Mouse (Mus musculus): ENCODE data around the gene Cad. TPM values are rescaled to one million over a fixed set of nuclear protein-coding genes. Genes with fewer than 3 reads are reported as not detected.
A peak's percentile ranks its signal among the peaks of the same experiment; 100 is the strongest.
"Not testable (repeated sequence)": the region's sequence is repeated elsewhere in the genome, so short reads cannot be mapped to it uniquely, and the experiment has no call there.

Cad gene
- 11.2 and 14.0 TPM in 2 replicates for polyA plus RNA-seq (2012; rRNA removed)

GRCm38 (mm10) chr5:31054261-31055215 lies at the start of gene Cad:
TSS of gene Cad (plus strand) at chr5:31054780.
- peak within 1 kb of the TSS; percentile 65 for H3K4me3 ChIP-seq (ENCODE audit: control insufficient read depth, low read depth, low read length)

GRCm38 (mm10) chr5:31012737-31013136 lies 41.8 kb upstream of the Cad start:
- Histone ChIP-seq H3K4me3 (ENCODE audit: control insufficient read depth, low read depth, low read length) (no peak overlapping the region), H3K27me3 (ENCODE audit: control insufficient read depth, insufficient read depth, low read length) (no peaks in the 10 kb centered on the region), H3K36me3 (ENCODE audit: control insufficient read depth, insufficient read depth, low read length) (no peaks in the 10 kb centered on the region), H3K27ac (ENCODE audit: control insufficient read depth, insufficient read depth, low read depth, low read length) (no peak overlapping the region), H3K4me1 (ENCODE audit: control insufficient read depth, insufficient read depth, low read length) (no peaks in the 10 kb centered on the region)
- TF ChIP-seq CTCF (IDR thresholded peaks at IDR 0.05; ENCODE audit: control insufficient read depth, insufficient read depth, insufficient replicate concordance, low read depth, low read length) (no peak), POLR2A (IDR thresholded peaks at IDR 0.05; ENCODE audit: control insufficient read depth, low read depth, low read length) (no peak)

More at GRCm38 (mm10) chr5:31054261-31055215, at the start of gene Cad:
- H3K27me3 ChIP-seq (ENCODE audit: control insufficient read depth, insufficient read depth, low read length), result no peaks in the 10 kb centered on the region
- TF ChIP-seq CTCF (IDR thresholded peaks at IDR 0.05; ENCODE audit: control insufficient read depth, insufficient read depth, insufficient replicate concordance, low read depth, low read length) (no peak), POLR2A (IDR thresholded peaks at IDR 0.05; ENCODE audit: control insufficient read depth, low read depth, low read length) (peak; percentile 52)
- peak within 1 kb of the TSS; percentile 52 for H3K27ac ChIP-seq (ENCODE audit: control insufficient read depth, insufficient read depth, low read depth, low read length)
- no peaks in the 10 kb centered on the region for H3K36me3 ChIP-seq (ENCODE audit: control insufficient read depth, insufficient read depth, low read length)
- peaks cover 12% of the 10 kb centered on the region for H3K4me1 ChIP-seq (ENCODE audit: control insufficient read depth, insufficient read depth, low read length)

- Histone ChIP-seq H3K4me3 (ENCODE audit: control insufficient read depth, low read depth, low read length) (no peak overlapping the region), H3K4me1 (ENCODE audit: control insufficient read depth, insufficient read depth, low read length) (no peaks in the 10 kb centered on the region), H3K27me3 (ENCODE audit: control insufficient read depth, insufficient read depth, low read length) (no peaks in the 10 kb centered on the region), H3K36me3 (ENCODE audit: control insufficient read depth, insufficient read depth, low read length) (no peaks in the 10 kb centered on the region), H3K27ac (ENCODE audit: control insufficient read depth, insufficient read depth, low read depth, low read length) (no peak overlapping the region)
- TF ChIP-seq CTCF (IDR thresholded peaks at IDR 0.05; ENCODE audit: control insufficient read depth, insufficient read depth, insufficient replicate concordance, low read depth, low read length) (no peak), POLR2A (IDR thresholded peaks at IDR 0.05; ENCODE audit: control insufficient read depth, low read depth, low read length) (no peak)
These were observed 38.7 kb upstream of the Cad start for GRCm38 (mm10) chr5:31015913-31016312.

- H3K4me1 ChIP-seq (ENCODE audit: control insufficient read depth, insufficient read depth, low read length); H3K27ac ChIP-seq (ENCODE audit: control insufficient read depth, insufficient read depth, low read depth, low read length); H3K27me3 ChIP-seq (ENCODE audit: control insufficient read depth, insufficient read depth, low read length); H3K4me3 ChIP-seq (ENCODE audit: control insufficient read depth, low read depth, low read length); H3K36me3 ChIP-seq (ENCODE audit: control insufficient read depth, insufficient read depth, low read length): not testable (repeated sequence)
These were observed 32.8 kb upstream of the Cad start for GRCm38 (mm10) chr5:31021790-31022189.

- Histone ChIP-seq H3K27me3 (ENCODE audit: control insufficient read depth, insufficient read depth, low read length) (no peaks in the 10 kb centered on the region), H3K36me3 (ENCODE audit: control insufficient read depth, insufficient read depth, low read length) (no peaks in the 10 kb centered on the region), H3K27ac (ENCODE audit: control insufficient read depth, insufficient read depth, low read depth, low read length) (no peak overlapping the region), H3K4me1 (ENCODE audit: control insufficient read depth, insufficient read depth, low read length) (no peaks in the 10 kb centered on the region), H3K4me3 (ENCODE audit: control insufficient read depth, low read depth, low read length) (no peak overlapping the region)
- no peak for TF ChIP-seq POLR2A (IDR thresholded peaks at IDR 0.05; ENCODE audit: control insufficient read depth, low read depth, low read length)
- TF ChIP-seq CTCF (IDR thresholded peaks at IDR 0.05; ENCODE audit: control insufficient read depth, insufficient read depth, insufficient replicate concordance, low read depth, low read length), result no peak
These were observed 31.9 kb upstream of the Cad start for GRCm38 (mm10) chr5:31022690-31023089.

GRCm38 (mm10) chr5:31023254-31023653 lies 31.3 kb upstream of the Cad start:
- Histone ChIP-seq H3K4me1 (ENCODE audit: control insufficient read depth, insufficient read depth, low read length) (no peaks in the 10 kb centered on the region), H3K27me3 (ENCODE audit: control insufficient read depth, insufficient read depth, low read length) (no peaks in the 10 kb centered on the region), H3K36me3 (ENCODE audit: control insufficient read depth, insufficient read depth, low read length) (no peaks in the 10 kb centered on the region), H3K4me3 (ENCODE audit: control insufficient read depth, low read depth, low read length) (no peak overlapping the region), H3K27ac (ENCODE audit: control insufficient read depth, insufficient read depth, low read depth, low read length) (no peak overlapping the region)
- TF ChIP-seq CTCF (IDR thresholded peaks at IDR 0.05; ENCODE audit: control insufficient read depth, insufficient read depth, insufficient replicate concordance, low read depth, low read length) (no peak), POLR2A (IDR thresholded peaks at IDR 0.05; ENCODE audit: control insufficient read depth, low read depth, low read length) (no peak)

- Histone ChIP-seq H3K27me3 (ENCODE audit: control insufficient read depth, insufficient read depth, low read length) (no peaks in the 10 kb centered on the region), H3K36me3 (ENCODE audit: control insufficient read depth, insufficient read depth, low read length) (no peaks in the 10 kb centered on the region), H3K27ac (ENCODE audit: control insufficient read depth, insufficient read depth, low read depth, low read length) (no peak overlapping the region), H3K4me1 (ENCODE audit: control insufficient read depth, insufficient read depth, low read length) (no peaks in the 10 kb centered on the region), H3K4me3 (ENCODE audit: control insufficient read depth, low read depth, low read length) (no peak overlapping the region)
- TF ChIP-seq CTCF (IDR thresholded peaks at IDR 0.05; ENCODE audit: control insufficient read depth, insufficient read depth, insufficient replicate concordance, low read depth, low read length) (no peak), POLR2A (IDR thresholded peaks at IDR 0.05; ENCODE audit: control insufficient read depth, low read depth, low read length) (no peak)
These were observed 29.9 kb upstream of the Cad start for GRCm38 (mm10) chr5:31024641-31025040.
